Mouse (Mus musculus) bone marrow, adult 2 months (tissue): ENCODE data around the gene Zfp598. TPM values are rescaled to one million over a fixed set of nuclear protein-coding genes. Genes with fewer than 3 reads are reported as not detected.
"Not testable (repeated sequence)": the region's sequence is repeated elsewhere in the genome, so short reads cannot be mapped to it uniquely, and the experiment has no call there.

Source experiments
- H3K27ac ChIP-seq: fragments of 200-500 bp; 2 replicates; pipeline ENCODE4 v1.5.1; 2012; ENCODE audit warnings: low read depth, mild to moderate bottlenecking, control low read depth, inconsistent platforms, low read length; ENCODE audit not compliant: control insufficient read depth, poor library complexity, insufficient read depth
- H3K4me1 ChIP-seq: fragments of 200-500 bp; 2 replicates; pipeline ENCODE4 v1.6.1; 2011; ENCODE audit warnings: low read length; ENCODE audit not compliant: control insufficient read depth, insufficient read depth
- H3K4me3 ChIP-seq: fragments of 200-500 bp; replicated peaks from 2 replicates; pipeline ENCODE3; 2011; ENCODE audit warnings: mild to moderate bottlenecking, low read depth, low read length, control low read depth; ENCODE audit not compliant: control insufficient read depth
- CTCF ChIP-seq: fragments of 200-500 bp; IDR thresholded peaks from 2 replicates; pipeline ENCODE4 v1.5.1; 2011; ENCODE audit warnings: low read length, control low read depth; ENCODE audit not compliant: control insufficient read depth, insufficient read depth
- POLR2A ChIP-seq: fragments of 200-500 bp; IDR thresholded peaks from 2 replicates; pipeline ENCODE4 v1.6.1; 2011; ENCODE audit warnings: low read depth, mild to moderate bottlenecking, control low read depth, low read length, borderline replicate concordance; ENCODE audit not compliant: control insufficient read depth
- WGBS: fragments of 180-500 bp; shearing (Covaris S2); methylation state at CpG from one replicate; pipeline ENCODE4 v1.1.7; 2018; 5-methylcytosine and 5-hydroxymethylcytosine counted together
- polyA plus RNA-seq: library from polyadenylated mRNA; stranded (reverse); fragments of >200 nt; gene quantifications from 2 replicates; pipeline ENCODE4 v1.2.4, GENCODE M21; 2011; ENCODE audit warnings: low replicate concordance; ENCODE audit not compliant: missing spikeins, insufficient read depth, insufficient read length

Gene Zfp598
- polyA plus RNA-seq, 1 experiment, result 29.3 TPM

GRCm38 (mm10) chr17:24717943-24718342 is 48.5 kb downstream of the Zfp598 start, which contains the start of the genes Rnf151 and Rps2:
Gene Rnf151 (minus strand): TSS chr17:24718063.
Gene Rps2 (plus strand): TSS chr17:24718116.
- no peak for TF ChIP-seq POLR2A
- TF ChIP-seq CTCF, result no peak
- Histone ChIP-seq H3K4me1 (no peaks in the 10 kb centered on the region), H3K27ac (no peak within 1 kb of the TSS), H3K4me3 (no peak within 1 kb of the TSS)
- 81% methylated on average over 4 of the region's 4 CpGs for WGBS

GRCm38 (mm10) chr17:24718938-24719337 is 49.5 kb downstream of the Zfp598 start:
- H3K4me3 ChIP-seq, H3K27ac ChIP-seq, H3K4me1 ChIP-seq: not testable (repeated sequence)
- WGBS, result 65% methylated on average over 5 of the region's 5 CpGs

- H3K4me3 ChIP-seq, result peak overlapping the region; percentile 77
- WGBS, result under 1% methylated on average over 61 of the region's 61 CpGs
- TF ChIP-seq CTCF, result no peak
- peak; percentile 94; the same call in 1 of the 2 replicates for TF ChIP-seq POLR2A
- no peaks in the 10 kb centered on the region; the same call in 1 of the 2 replicates for H3K4me1 ChIP-seq
- H3K27ac ChIP-seq, result peak overlapping the region; percentile 72
Observed at GRCm38 (mm10) chr17:24719494-24720222, 50.2 kb downstream of the Zfp598 start.

- WGBS, result 2% methylated on average over 11 of the region's 11 CpGs
- H3K4me1 ChIP-seq, H3K27ac ChIP-seq: not testable (repeated sequence)
- peak overlapping the region; percentile 48 for H3K4me3 ChIP-seq
Observed at GRCm38 (mm10) chr17:24720616-24721015, 51.1 kb downstream of the Zfp598 start.

GRCm38 (mm10) chr17:24721383-24721955 is 52.0 kb downstream of the Zfp598 start:
- H3K4me3 ChIP-seq, result peak overlapping the region; percentile 13
- not testable (repeated sequence) for H3K27ac ChIP-seq, H3K4me1 ChIP-seq
- 46% methylated on average over 7 of the region's 7 CpGs for WGBS

- Histone ChIP-seq H3K4me1 (no peaks in the 10 kb centered on the region; the same call in 1 of the 2 replicates), H3K27ac (no peak overlapping the region), H3K4me3 (no peak overlapping the region)
- WGBS, result 64% methylated on average over 13 of the region's 13 CpGs
- no peak for TF ChIP-seq CTCF
- no peak for TF ChIP-seq POLR2A
Observed at GRCm38 (mm10) chr17:24722220-24722924, 52.9 kb downstream of the Zfp598 start.

GRCm38 (mm10) chr17:24723122-24723880 is 53.8 kb downstream of the Zfp598 start:
- Histone ChIP-seq H3K4me3 (peak overlapping the region; percentile 94), H3K27ac (0 out of 2 replicates have a peak overlapping the region, but pooled peaks have one; percentile 57), H3K4me1 (no peaks in the 10 kb centered on the region; the same call in 1 of the 2 replicates)
- WGBS, result 2% methylated on average over 12 of the region's 12 CpGs
- TF ChIP-seq CTCF, result no peak

- Histone ChIP-seq H3K4me1 (no peaks in the 10 kb centered on the region; the same call in 1 of the 2 replicates), H3K4me3 (peak overlapping the region; percentile 94), H3K27ac (peak overlapping the region; percentile 57)
- TF ChIP-seq CTCF (no peak), POLR2A (no peak)
- WGBS, result under 1% methylated on average over 15 of the region's 15 CpGs
Observed at GRCm38 (mm10) chr17:24723881-24724180, 54.3 kb downstream of the Zfp598 start.
